28 mouse cellular contexts compared by ENCODE assay signal in the genomic region with DNA sequence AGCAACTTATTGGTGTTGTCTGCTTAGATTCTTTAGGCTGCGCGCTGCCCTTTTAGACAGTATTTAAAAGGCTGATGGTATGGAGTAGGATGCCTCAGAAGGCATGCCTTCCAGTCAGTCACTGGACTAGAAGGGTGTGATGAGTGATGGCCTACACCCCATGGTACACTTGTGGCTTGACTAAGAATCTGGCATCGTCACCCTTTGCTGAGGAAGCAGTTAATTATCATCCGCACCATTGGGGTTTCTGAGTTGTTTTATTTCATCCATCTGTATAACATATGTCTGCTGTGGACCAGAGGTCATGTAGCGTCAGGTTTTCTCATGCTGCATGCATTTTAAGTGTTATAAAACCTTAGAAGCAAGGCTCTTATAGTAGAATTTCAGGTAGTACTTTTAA. TPM values are rescaled to one million over a fixed set of nuclear protein-coding genes. Genes with fewer than 3 reads are reported as not detected.
DNase-seq lines count a peak whose midpoint lies in the region; ATAC-seq lines count a peak whose summit lies in the region.
"Had no signal": no experiment of that assay in that cellular context is flagged by ENCODE, and none has a peak within 500 bp of the region (broad histone marks: within the 10 kb centered on the region; RNA-seq: fewer than 3 reads in every experiment).

No protein-coding gene starts in this region.

- no peaks in the 10 kb centered on the region for H3K9me3 ChIP-seq in embryonic facial prominence, embryonic 12.5 days
- no peaks in the 10 kb centered on the region for H3K9me3 ChIP-seq in embryonic facial prominence, embryonic 10.5 days
- H3K9me3 ChIP-seq in intestine, embryonic 14.5 days (ENCODE audit: control insufficient read depth, low read length) = no peaks in the 10 kb centered on the region
- H3K9me3 ChIP-seq in intestine, embryonic 15.5 days = no peaks in the 10 kb centered on the region
- H3K9me3 ChIP-seq in midbrain, embryonic 10.5 days (replicated peaks) = no peaks in the 10 kb centered on the region
- H3K9me3 ChIP-seq in midbrain, embryonic 15.5 days = no peaks in the 10 kb centered on the region
- no peaks in the 10 kb centered on the region for H3K9me3 ChIP-seq in forebrain, embryonic 13.5 days (replicated peaks)
- H3K9me3 ChIP-seq: embryonic facial prominence, embryonic 15.5 days; forebrain, embryonic 12.5 days; G1E; heart, embryonic 15.5 days; midbrain, embryonic 13.5 days had no signal

- H3K4me1 ChIP-seq in embryonic facial prominence, embryonic 12.5 days = peaks cover 57% of the 10 kb centered on the region
- peaks cover 78% of the 10 kb centered on the region for H3K4me1 ChIP-seq in embryonic facial prominence, embryonic 10.5 days
- H3K4me1 ChIP-seq in intestine, embryonic 14.5 days (replicated peaks; ENCODE audit: control insufficient read depth, insufficient read depth, low read length) = peaks cover 67% of the 10 kb centered on the region
- H3K4me1 ChIP-seq in intestine, embryonic 15.5 days (replicated peaks) = peaks cover 29% of the 10 kb centered on the region
- peaks cover 84% of the 10 kb centered on the region for H3K4me1 ChIP-seq in midbrain, embryonic 10.5 days
- 0 out of 2 replicates have a peak, but pooled peaks cover 5% of the 10 kb centered on the region for H3K4me1 ChIP-seq in midbrain, embryonic 15.5 days
- peaks cover 8% of the 10 kb centered on the region; the same call in 1 of the 2 replicates for H3K4me1 ChIP-seq in forebrain, embryonic 13.5 days

- WGBS in embryonic facial prominence, embryonic 12.5 days = 58% methylated on average over 5 of the region's 5 CpGs
- WGBS in embryonic facial prominence, embryonic 10.5 days = 72% methylated on average over 5 of the region's 5 CpGs
- WGBS in intestine, embryonic 14.5 days = 56% methylated on average over 5 of the region's 5 CpGs
- 66% methylated on average over 5 of the region's 5 CpGs for WGBS in intestine, embryonic 15.5 days
- WGBS in midbrain, embryonic 10.5 days = 86% methylated on average over 5 of the region's 5 CpGs
- 86% methylated on average over 5 of the region's 5 CpGs for WGBS in midbrain, embryonic 15.5 days
- WGBS in forebrain, embryonic 13.5 days = 88% methylated on average over 5 of the region's 5 CpGs

- H3K27me3 ChIP-seq in embryonic facial prominence, embryonic 12.5 days = no peaks in the 10 kb centered on the region
- H3K27me3 ChIP-seq in embryonic facial prominence, embryonic 10.5 days (replicated peaks; ENCODE audit: low read depth, poor library complexity, severe bottlenecking) = 0 out of 2 replicates have a peak, but pooled peaks cover 2% of the 10 kb centered on the region
- no peaks in the 10 kb centered on the region for H3K27me3 ChIP-seq in intestine, embryonic 14.5 days (replicated peaks; ENCODE audit: control insufficient read depth, insufficient read depth, low read length)
- no peaks in the 10 kb centered on the region for H3K27me3 ChIP-seq in intestine, embryonic 15.5 days (replicated peaks)
- peaks cover 11% of the 10 kb centered on the region; the same call in 1 of the 2 replicates for H3K27me3 ChIP-seq in midbrain, embryonic 10.5 days (ENCODE audit: low read depth, poor library complexity, severe bottlenecking)
- H3K27me3 ChIP-seq in midbrain, embryonic 15.5 days (replicated peaks) = no peaks in the 10 kb centered on the region
- peaks cover 74% of the 10 kb centered on the region for H3K27me3 ChIP-seq in forebrain, embryonic 13.5 days
- H3K27me3 ChIP-seq: embryonic facial prominence, embryonic 15.5 days; heart, embryonic 15.5 days; midbrain, embryonic 13.5 days had no signal

- DNase-seq in embryonic facial prominence, embryonic 10.5 days (ENCODE audit: low spot score) = no peak
- no peak for DNase-seq in intestine, embryonic 14.5 days (ENCODE audit: low spot score)
- no peak for DNase-seq in midbrain, embryonic 10.5 days (ENCODE audit: low spot score)
- DNase-seq: adrenal gland, adult 8-10 months; cerebellum, adult 2 months; cerebellum, postnatal 14 days; gastrocnemius, postnatal 10 days; heart, postnatal 4 days; kidney, postnatal 10 days; layer of hippocampus, adult 9-11 months; liver; lung, adult 2 months; spleen, adult 18-20 months; thymus, adult 18-20 months; thymus, postnatal 25 days had no signal

- H3K36me3 ChIP-seq in embryonic facial prominence, embryonic 12.5 days = no peaks in the 10 kb centered on the region
- H3K36me3 ChIP-seq in embryonic facial prominence, embryonic 10.5 days (replicated peaks) = peaks cover 7% of the 10 kb centered on the region; the same call in 1 of the 2 replicates
- H3K36me3 ChIP-seq in intestine, embryonic 14.5 days (ENCODE audit: control insufficient read depth, insufficient read depth, low read length) = peaks cover 4% of the 10 kb centered on the region; the same call in 1 of the 2 replicates
- no peaks in the 10 kb centered on the region for H3K36me3 ChIP-seq in intestine, embryonic 15.5 days
- H3K36me3 ChIP-seq in midbrain, embryonic 10.5 days = peaks cover 3% of the 10 kb centered on the region; the same call in 1 of the 2 replicates
- H3K36me3 ChIP-seq in midbrain, embryonic 15.5 days (replicated peaks) = no peaks in the 10 kb centered on the region
- no peaks in the 10 kb centered on the region for H3K36me3 ChIP-seq in forebrain, embryonic 13.5 days (ENCODE audit: poor library complexity, severe bottlenecking)
- H3K36me3 ChIP-seq: embryonic facial prominence, embryonic 15.5 days; forebrain, embryonic 12.5 days; heart, embryonic 15.5 days; midbrain, embryonic 13.5 days had no signal

- peak overlapping the region; percentile 23; the same call in 1 of the 2 replicates for H3K27ac ChIP-seq in embryonic facial prominence, embryonic 12.5 days
- no peak overlapping the region; the same call in 1 of the 2 replicates for H3K27ac ChIP-seq in embryonic facial prominence, embryonic 10.5 days (replicated peaks)
- peak overlapping the region; percentile 60 for H3K27ac ChIP-seq in intestine, embryonic 14.5 days (ENCODE audit: low read depth)
- H3K27ac ChIP-seq in intestine, embryonic 15.5 days = no peak overlapping the region
- peak overlapping the region; percentile 68 for H3K27ac ChIP-seq in midbrain, embryonic 10.5 days (replicated peaks)
- no peak overlapping the region for H3K27ac ChIP-seq in midbrain, embryonic 15.5 days
- H3K27ac ChIP-seq in forebrain, embryonic 13.5 days = no peak overlapping the region
- H3K27ac ChIP-seq: embryonic facial prominence, embryonic 15.5 days; forebrain, embryonic 12.5 days; hindbrain, postnatal 0 days; liver, embryonic 14.5 days; midbrain, embryonic 13.5 days; stomach, postnatal 0 days had no signal

- no peak overlapping the region for H3K4me2 ChIP-seq in embryonic facial prominence, embryonic 12.5 days (replicated peaks)
- no peak overlapping the region for H3K4me2 ChIP-seq in intestine, embryonic 14.5 days (ENCODE audit: low read length)
- H3K4me2 ChIP-seq in intestine, embryonic 15.5 days (replicated peaks) = no peak overlapping the region
- H3K4me2 ChIP-seq in midbrain, embryonic 15.5 days = no peak overlapping the region
- no peak overlapping the region for H3K4me2 ChIP-seq in forebrain, embryonic 13.5 days
- H3K4me2 ChIP-seq: embryonic facial prominence, embryonic 15.5 days; forebrain, embryonic 12.5 days; heart, embryonic 15.5 days; midbrain, embryonic 13.5 days had no signal

- H3K4me3 ChIP-seq in embryonic facial prominence, embryonic 12.5 days = no peak overlapping the region
- no peak overlapping the region for H3K4me3 ChIP-seq in embryonic facial prominence, embryonic 10.5 days
- H3K4me3 ChIP-seq in intestine, embryonic 14.5 days (ENCODE audit: low read depth, low read length) = no peak overlapping the region
- H3K4me3 ChIP-seq in intestine, embryonic 15.5 days (replicated peaks) = no peak overlapping the region
- no peak overlapping the region for H3K4me3 ChIP-seq in midbrain, embryonic 10.5 days
- H3K4me3 ChIP-seq in midbrain, embryonic 15.5 days = no peak overlapping the region
- no peak overlapping the region for H3K4me3 ChIP-seq in forebrain, embryonic 13.5 days
- H3K4me3 ChIP-seq: embryonic facial prominence, embryonic 15.5 days; forebrain, embryonic 12.5 days; heart, embryonic 15.5 days; midbrain, embryonic 13.5 days had no signal

- no peak overlapping the region for H3K9ac ChIP-seq in embryonic facial prominence, embryonic 12.5 days
- no peak overlapping the region for H3K9ac ChIP-seq in intestine, embryonic 14.5 days (ENCODE audit: low read length)
- no peak overlapping the region for H3K9ac ChIP-seq in intestine, embryonic 15.5 days
- no peak overlapping the region for H3K9ac ChIP-seq in midbrain, embryonic 15.5 days
- H3K9ac ChIP-seq in forebrain, embryonic 13.5 days = no peak overlapping the region
- H3K9ac ChIP-seq: embryonic facial prominence, embryonic 15.5 days; forebrain, embryonic 12.5 days; heart, embryonic 15.5 days; liver, embryonic 14.5 days; midbrain, embryonic 13.5 days had no signal

- ATAC-seq in embryonic facial prominence, embryonic 12.5 days (ENCODE audit: insufficient number of reproducible peaks, insufficient read depth, low FRiP score, low TSS enrichment) = no peak
- no peak for ATAC-seq in intestine, embryonic 14.5 days (replicated peaks; ENCODE audit: low FRiP score, low TSS enrichment, low read depth)
- ATAC-seq in intestine, embryonic 15.5 days = no peak
- ATAC-seq in midbrain, embryonic 15.5 days (replicated peaks) = no peak
- ATAC-seq in forebrain, embryonic 13.5 days = no peak
- ATAC-seq: hindbrain, postnatal 0 days; intestine, postnatal 0 days had no signal

RNA-seq across cellular contexts. Expression of a gene that starts 29.7 kb away (rescaled TPM):
- polyA plus RNA-seq in embryonic facial prominence, embryonic 12.5 days (2016; fragmentation: Nextera tagmentation; extraction: Ambion mirVana) = 45.7 and 51.0 TPM in 2 replicates
- 57.1 and 63.6 TPM in 2 replicates for polyA plus RNA-seq in embryonic facial prominence, embryonic 10.5 days (2016; fragmentation: Nextera tagmentation; extraction: Ambion mirVana)
- 54.7 and 58.7 TPM in 2 replicates for polyA plus RNA-seq in intestine, embryonic 14.5 days (2014; fragmentation: Nextera tagmentation; extraction: Ambion mirVana)
- 45.8 and 51.1 TPM in 2 replicates for polyA plus RNA-seq in intestine, embryonic 15.5 days (2015; fragmentation: Nextera tagmentation; extraction: Ambion mirVana)
- 60.2 and 60.7 TPM in 2 replicates for polyA plus RNA-seq in midbrain, embryonic 10.5 days (2016; fragmentation: Nextera tagmentation; extraction: Ambion mirVana)
- polyA plus RNA-seq in midbrain, embryonic 15.5 days (2015; fragmentation: Nextera tagmentation; extraction: Ambion mirVana) = 29.8 and 30.2 TPM in 2 replicates
- polyA plus RNA-seq in forebrain, embryonic 13.5 days (2015; fragmentation: Nextera tagmentation; extraction: Ambion mirVana) = 52.7 and 57.9 TPM in 2 replicates

Comparison
In these comparisons a context has a peak if more than half of its experiments do, and no peak if none do; other contexts are left out.
1. H3K27ac ChIP-seq: peak in embryonic facial prominence, embryonic 12.5 days (single experiment), intestine, embryonic 14.5 days (single experiment) and midbrain, embryonic 10.5 days (single experiment); none in embryonic facial prominence, embryonic 10.5 days (single experiment), intestine, embryonic 15.5 days (single experiment), midbrain, embryonic 15.5 days (single experiment) and forebrain, embryonic 13.5 days (single experiment).